Mouse (Mus musculus): ENCODE data around the gene Gtf2ird1. TPM values are rescaled to one million over a fixed set of nuclear protein-coding genes. Genes with fewer than 3 reads are reported as not detected.

The Gtf2ird1 gene
- polyA plus RNA-seq, 1 experiment from 2014 or later = 151 TPM

DNA sequence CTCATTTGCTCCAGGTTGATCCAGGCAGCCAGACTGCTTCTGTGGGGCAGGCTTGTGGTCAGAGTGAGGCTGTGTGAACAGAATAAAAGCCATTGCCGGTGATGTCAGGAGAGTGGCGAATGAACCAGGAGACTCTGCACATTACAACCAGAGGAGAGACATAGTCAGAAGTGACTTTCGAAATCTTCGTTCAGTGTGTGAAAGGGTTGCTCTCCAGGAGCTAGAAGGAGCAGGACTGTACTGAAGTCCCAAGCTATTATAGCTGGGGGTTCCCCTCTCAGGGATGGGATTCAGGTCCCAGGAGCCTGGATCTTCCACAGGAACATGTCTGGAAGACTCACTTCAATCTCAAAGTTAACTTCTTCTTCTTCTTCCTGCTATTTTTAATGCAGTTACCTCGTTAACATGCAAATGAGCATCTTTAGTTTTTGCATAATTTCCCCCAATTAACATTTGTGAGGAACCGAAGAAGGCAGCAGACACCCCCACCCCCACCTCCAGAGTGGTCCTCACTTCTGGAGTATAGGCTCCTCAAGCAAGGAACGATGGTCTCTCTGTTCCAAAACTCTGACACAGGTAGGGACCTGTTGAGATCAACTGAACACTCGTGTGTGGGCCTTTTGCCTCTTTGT is 14.1 kb upstream of the Gtf2ird1 start:
- ATAC-seq (ENCODE audit: insufficient number of reproducible peaks, insufficient read depth, low FRiP score, low TSS enrichment) = no peak
- H3K9ac ChIP-seq = no peak overlapping the region
- H3K4me2 ChIP-seq (replicated peaks) = no peak overlapping the region
- WGBS = 76% methylated on average over 8 of the region's 8 CpGs
- no peak overlapping the region for H3K27ac ChIP-seq
- H3K4me1 ChIP-seq = peaks cover 18% of the 10 kb centered on the region
- H3K36me3 ChIP-seq = no peaks in the 10 kb centered on the region
- no peaks in the 10 kb centered on the region for H3K27me3 ChIP-seq
- H3K4me3 ChIP-seq = no peak overlapping the region
- no peaks in the 10 kb centered on the region for H3K9me3 ChIP-seq

DNA sequence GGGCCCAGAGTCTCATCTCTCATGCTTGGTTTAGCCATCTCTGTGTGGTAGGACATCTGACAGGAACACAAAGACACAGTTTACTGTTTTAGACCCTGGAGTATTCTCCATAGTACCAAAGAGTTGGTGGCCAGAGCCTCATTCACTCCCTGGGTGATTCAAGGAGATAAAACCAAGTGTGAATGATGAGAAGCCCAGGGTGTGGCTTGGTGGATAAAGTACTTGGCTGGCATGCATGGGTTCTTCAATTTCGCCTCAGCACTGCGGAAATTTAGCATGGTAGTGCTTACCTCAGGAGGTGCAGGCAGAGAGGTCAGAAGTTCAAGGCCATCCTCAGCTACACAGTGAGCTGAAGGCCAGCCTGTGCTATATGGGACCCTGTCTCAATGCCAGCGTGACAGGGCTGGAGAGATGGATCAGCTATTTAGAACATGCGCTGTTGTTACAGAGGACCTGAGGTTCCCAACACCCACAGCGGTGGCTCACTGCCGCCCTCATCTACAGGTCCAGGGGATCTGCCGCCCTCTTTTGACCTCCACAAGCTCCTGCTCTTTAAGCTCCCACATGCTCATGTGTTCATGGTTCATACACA is 13.1 kb upstream of the Gtf2ird1 start:
- WGBS = 85% methylated on average over 7 of the region's 7 CpGs
- Histone ChIP-seq H3K4me2 (replicated peaks) (no peak overlapping the region), H3K27me3 (no peaks in the 10 kb centered on the region), H3K36me3 (no peaks in the 10 kb centered on the region), H3K9ac (no peak overlapping the region), H3K9me3 (no peaks in the 10 kb centered on the region), H3K4me3 (no peak overlapping the region), H3K27ac (no peak overlapping the region), H3K4me1 (peaks cover 18% of the 10 kb centered on the region)
- ATAC-seq (ENCODE audit: insufficient number of reproducible peaks, insufficient read depth, low FRiP score, low TSS enrichment) = no peak

DNA sequence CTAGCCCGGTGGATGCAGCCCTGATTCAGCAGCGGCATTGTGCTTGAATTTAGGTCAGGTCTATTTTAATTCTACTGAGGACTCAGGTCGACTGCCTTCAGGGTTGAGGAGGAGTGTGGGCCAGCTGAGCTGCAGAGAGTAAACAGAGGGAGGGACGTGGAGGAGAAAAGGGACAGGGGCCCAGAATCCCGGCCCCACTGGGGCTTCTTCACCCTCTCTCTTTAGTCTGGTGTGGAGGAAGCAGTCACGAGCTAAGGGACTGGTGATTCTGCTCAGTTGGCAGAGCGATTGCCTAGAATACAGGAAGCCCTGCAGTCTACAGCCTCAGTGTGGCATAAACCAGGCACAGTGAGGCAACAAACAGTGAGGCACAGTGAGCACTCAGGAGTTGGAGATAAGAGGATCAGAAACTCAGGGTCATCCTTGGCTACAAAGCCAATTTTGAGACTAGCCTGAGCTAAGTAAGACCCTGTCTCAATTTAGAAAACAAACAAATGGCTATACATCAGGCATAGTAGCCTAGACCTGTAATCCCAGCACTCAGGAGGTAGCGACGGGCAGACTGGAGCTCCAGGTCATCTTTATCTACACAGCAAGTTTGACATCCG is 11.7 kb upstream of the Gtf2ird1 start:
- no peak overlapping the region for H3K27ac ChIP-seq
- no peak for ATAC-seq (ENCODE audit: insufficient number of reproducible peaks, insufficient read depth, low FRiP score, low TSS enrichment)
- WGBS = 65% methylated on average over 10 of the region's 10 CpGs

DNA sequence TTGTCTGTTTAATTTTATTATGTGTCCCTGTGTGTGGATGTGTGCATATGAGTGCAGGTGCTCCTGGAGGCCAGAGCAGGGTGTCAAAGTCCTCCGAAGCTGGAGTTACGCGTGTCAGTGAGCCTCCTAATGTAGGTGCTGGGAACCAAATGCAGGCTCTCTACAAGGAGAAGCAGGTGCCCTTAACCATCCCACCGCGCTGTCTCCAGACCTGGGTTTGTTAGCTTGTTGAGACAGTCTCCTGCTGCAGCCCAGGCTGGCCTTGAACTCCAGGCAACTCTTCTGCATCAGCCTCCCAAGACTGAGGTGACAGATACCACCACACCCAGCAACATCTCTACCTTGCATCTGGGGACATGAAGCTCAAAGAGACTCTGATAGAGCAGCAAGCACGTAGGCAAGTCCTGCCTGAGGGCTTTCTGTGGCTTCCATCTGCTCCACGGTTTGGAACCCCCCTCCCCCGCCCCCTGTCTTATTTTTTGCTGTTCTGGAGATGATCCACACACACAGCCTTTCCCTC is 10.6 kb upstream of the Gtf2ird1 start:
- Histone ChIP-seq H3K9ac (no peak overlapping the region), H3K9me3 (no peaks in the 10 kb centered on the region), H3K27me3 (no peaks in the 10 kb centered on the region), H3K4me1 (peaks cover 18% of the 10 kb centered on the region), H3K27ac (no peak overlapping the region), H3K36me3 (no peaks in the 10 kb centered on the region), H3K4me2 (replicated peaks) (no peak overlapping the region), H3K4me3 (no peak overlapping the region)
- WGBS = 47% methylated on average over 8 of the region's 8 CpGs
- no peak for ATAC-seq (ENCODE audit: insufficient number of reproducible peaks, insufficient read depth, low FRiP score, low TSS enrichment)

More for the DNA sequence above, 11.7 kb upstream of the Gtf2ird1 start:
- H3K4me2 ChIP-seq (replicated peaks) = no peak overlapping the region
- H3K4me3 ChIP-seq = no peak overlapping the region
- peaks cover 18% of the 10 kb centered on the region for H3K4me1 ChIP-seq
- H3K9me3 ChIP-seq = no peaks in the 10 kb centered on the region
- no peak overlapping the region for H3K9ac ChIP-seq
- no peaks in the 10 kb centered on the region for H3K27me3 ChIP-seq
- H3K36me3 ChIP-seq = no peaks in the 10 kb centered on the region

DNA sequence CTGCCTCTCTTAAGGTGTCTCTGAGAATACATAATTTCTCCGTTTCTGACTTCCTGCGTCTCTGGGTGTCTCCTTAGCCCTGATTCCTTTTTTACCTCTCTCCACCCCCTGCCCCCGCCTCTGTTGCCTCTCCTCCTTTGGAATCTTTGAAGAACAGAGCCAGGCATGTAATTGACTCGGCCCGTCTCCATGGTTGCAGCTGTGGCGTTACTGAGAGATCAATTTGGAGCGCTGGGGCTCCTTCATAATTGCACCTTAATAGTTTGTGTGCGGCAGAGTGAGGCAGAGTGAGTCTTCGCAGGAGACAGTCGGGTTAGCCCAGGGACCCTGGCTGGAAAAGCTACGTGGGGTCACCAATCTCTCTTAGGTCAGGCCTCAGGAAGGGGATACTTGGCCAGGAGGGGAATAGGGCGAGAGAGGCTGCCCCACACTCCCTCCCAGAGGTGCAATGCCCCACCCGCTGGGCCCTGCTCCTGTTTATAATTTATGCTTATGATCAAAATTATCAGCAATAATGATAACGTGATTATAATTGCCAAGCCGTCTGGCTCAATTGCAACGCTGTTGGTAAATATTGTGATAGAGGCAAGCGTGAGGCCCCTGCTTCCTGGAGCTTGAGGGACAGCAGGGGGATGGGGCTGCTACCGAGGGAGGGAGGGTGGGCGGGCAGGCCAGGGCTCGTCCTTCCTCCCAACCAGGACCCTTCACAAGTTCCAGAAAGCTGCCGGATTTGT is 9.9 kb upstream of the Gtf2ird1 start:
- Histone ChIP-seq H3K4me2 (replicated peaks) (peak overlapping the region; percentile 26), H3K9ac (no peak overlapping the region), H3K9me3 (no peaks in the 10 kb centered on the region), H3K27ac (peak overlapping the region; percentile 47), H3K4me3 (no peak overlapping the region), H3K27me3 (no peaks in the 10 kb centered on the region), H3K36me3 (no peaks in the 10 kb centered on the region), H3K4me1 (peaks cover 18% of the 10 kb centered on the region)
- ATAC-seq (ENCODE audit: insufficient number of reproducible peaks, insufficient read depth, low FRiP score, low TSS enrichment) = 0 out of 2 replicates have a peak, but pooled peaks have one; percentile 29
- 13% methylated on average over 21 of the region's 21 CpGs for WGBS

DNA sequence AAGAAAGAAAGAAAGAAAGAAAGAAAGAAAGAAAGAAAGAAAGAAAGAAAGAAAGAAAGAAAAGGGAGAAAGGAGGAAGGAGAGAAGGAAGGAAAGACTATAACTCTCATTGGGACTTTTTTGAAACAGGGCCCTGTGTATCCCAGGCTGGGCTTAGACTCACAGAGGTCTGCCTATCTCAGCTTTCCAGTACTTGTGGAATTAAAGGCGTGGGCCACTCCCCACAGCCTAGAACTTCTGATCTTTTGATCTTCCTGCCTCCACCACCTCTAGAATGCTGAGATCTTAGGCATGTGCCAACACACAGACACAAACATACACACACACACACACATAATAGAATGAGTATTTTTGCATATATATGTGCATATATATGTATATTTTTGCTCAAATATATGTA is 8.7 kb upstream of the Gtf2ird1 start:
- WGBS = 94% methylated on average over 1 of the region's 1 CpGs

DNA sequence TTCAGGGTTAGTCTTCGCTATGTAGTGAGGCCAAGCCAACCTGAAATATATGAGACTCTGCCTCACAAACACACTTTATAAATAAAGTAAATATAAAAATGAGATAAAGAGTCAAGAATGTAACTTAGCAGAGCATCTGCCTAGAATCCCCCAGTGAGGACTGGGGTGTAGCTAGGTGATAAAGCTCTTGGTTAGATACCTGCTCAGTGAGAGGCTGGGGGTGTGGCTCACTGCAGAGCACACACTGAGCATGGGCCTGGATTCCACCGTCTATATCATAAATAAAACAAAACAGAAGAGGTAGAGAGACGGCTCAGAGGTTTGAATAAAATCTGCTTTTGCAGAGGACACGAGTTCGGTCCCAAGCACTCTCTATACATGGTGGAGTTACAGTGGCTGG is 7.7 kb upstream of the Gtf2ird1 start:
- Histone ChIP-seq H3K9ac (no peak overlapping the region), H3K4me3 (no peak overlapping the region), H3K9me3 (no peaks in the 10 kb centered on the region), H3K4me2 (replicated peaks) (no peak overlapping the region), H3K4me1 (peaks cover 18% of the 10 kb centered on the region), H3K36me3 (no peaks in the 10 kb centered on the region), H3K27me3 (no peaks in the 10 kb centered on the region), H3K27ac (no peak overlapping the region)
- ATAC-seq (ENCODE audit: insufficient number of reproducible peaks, insufficient read depth, low FRiP score, low TSS enrichment) = no peak
- WGBS = 87% methylated on average over 5 of the region's 5 CpGs

More for the DNA sequence above, 8.7 kb upstream of the Gtf2ird1 start:
- H3K4me3 ChIP-seq = no peak overlapping the region
- H3K9ac ChIP-seq = no peak overlapping the region
- H3K27ac ChIP-seq = no peak overlapping the region
- no peaks in the 10 kb centered on the region for H3K27me3 ChIP-seq
- no peak overlapping the region for H3K4me2 ChIP-seq (replicated peaks)
- H3K9me3 ChIP-seq = no peaks in the 10 kb centered on the region
- ATAC-seq (ENCODE audit: insufficient number of reproducible peaks, insufficient read depth, low FRiP score, low TSS enrichment) = no peak
- H3K36me3 ChIP-seq = no peaks in the 10 kb centered on the region
- H3K4me1 ChIP-seq = peaks cover 18% of the 10 kb centered on the region

DNA sequence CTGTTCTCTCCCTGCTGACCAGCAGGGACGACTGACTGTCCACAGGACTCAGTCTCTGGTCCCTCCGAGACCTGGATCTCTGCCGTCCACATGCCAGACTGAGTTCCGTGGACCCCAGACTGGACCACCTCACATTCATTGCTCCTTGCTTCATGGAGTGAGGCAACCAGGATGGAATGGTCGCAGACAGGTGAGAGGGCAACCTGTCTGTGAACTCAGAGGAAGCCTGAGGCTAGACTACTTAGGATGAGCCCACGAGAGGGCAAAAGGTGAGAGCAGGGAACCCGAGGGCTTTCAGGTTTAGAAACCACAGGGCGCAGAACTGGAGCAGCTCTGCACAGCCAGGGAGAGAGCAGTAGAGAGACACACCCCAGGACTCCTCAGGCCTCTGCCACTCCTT is 6.2 kb upstream of the Gtf2ird1 start:
- peaks cover 15% of the 10 kb centered on the region for H3K4me1 ChIP-seq
- 74% methylated on average over 8 of the region's 8 CpGs for WGBS
- no peak for ATAC-seq (ENCODE audit: insufficient number of reproducible peaks, insufficient read depth, low FRiP score, low TSS enrichment)

DNA sequence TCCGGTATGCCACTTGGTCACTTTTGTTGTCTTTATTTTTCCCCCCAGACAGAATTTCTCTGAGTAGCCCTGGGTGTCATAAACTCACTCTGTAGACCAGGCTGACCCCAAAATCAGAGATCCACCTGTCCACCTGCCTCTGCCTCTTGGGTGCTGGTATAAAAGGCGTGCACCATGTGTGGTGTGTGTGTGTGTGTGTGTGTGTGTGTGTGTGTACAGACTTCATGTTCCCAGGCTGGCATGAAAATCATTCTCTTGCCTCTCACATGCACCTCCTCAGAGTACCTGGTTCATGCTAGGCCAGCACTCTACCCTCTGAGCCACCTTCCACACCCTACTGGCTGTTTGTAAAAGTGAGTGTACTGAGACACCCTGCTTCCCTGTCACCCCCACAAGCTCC is 5.8 kb upstream of the Gtf2ird1 start:
- no peak overlapping the region for H3K4me2 ChIP-seq (replicated peaks)
- H3K27me3 ChIP-seq = no peaks in the 10 kb centered on the region
- peaks cover 13% of the 10 kb centered on the region for H3K4me1 ChIP-seq
- no peak overlapping the region for H3K27ac ChIP-seq
- 91% methylated on average over 2 of the region's 2 CpGs for WGBS
- ATAC-seq (ENCODE audit: insufficient number of reproducible peaks, insufficient read depth, low FRiP score, low TSS enrichment) = no peak
- no peak overlapping the region for H3K4me3 ChIP-seq
- no peak overlapping the region for H3K9ac ChIP-seq
- no peaks in the 10 kb centered on the region for H3K36me3 ChIP-seq
- no peaks in the 10 kb centered on the region for H3K9me3 ChIP-seq

More for the DNA sequence above, 6.2 kb upstream of the Gtf2ird1 start:
- H3K9ac ChIP-seq = no peak overlapping the region
- no peak overlapping the region for H3K4me2 ChIP-seq (replicated peaks)
- no peak overlapping the region for H3K4me3 ChIP-seq
- H3K36me3 ChIP-seq = no peaks in the 10 kb centered on the region
- no peaks in the 10 kb centered on the region for H3K9me3 ChIP-seq
- no peaks in the 10 kb centered on the region for H3K27me3 ChIP-seq
- H3K27ac ChIP-seq = no peak overlapping the region

DNA sequence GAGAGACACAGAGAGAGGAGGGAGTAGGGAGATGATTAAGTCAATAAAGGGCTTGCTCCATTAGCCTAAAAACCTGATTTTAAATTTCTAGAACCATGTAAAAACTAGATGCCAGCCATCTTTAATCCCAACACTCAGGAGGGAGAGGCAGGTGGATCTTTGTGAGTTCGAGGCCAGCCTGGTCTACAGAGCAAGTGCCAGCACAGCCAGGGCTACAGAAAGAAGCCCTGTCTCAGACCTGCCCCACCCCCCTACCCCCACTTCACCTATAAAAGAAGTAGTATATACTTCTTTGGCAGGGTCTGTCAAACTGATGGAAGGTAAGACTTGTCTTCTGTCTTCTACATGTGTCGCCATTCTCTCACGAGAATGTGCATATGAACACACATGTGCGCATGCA is 4.0 kb upstream of the Gtf2ird1 start:
- no peaks in the 10 kb centered on the region for H3K36me3 ChIP-seq

DNA sequence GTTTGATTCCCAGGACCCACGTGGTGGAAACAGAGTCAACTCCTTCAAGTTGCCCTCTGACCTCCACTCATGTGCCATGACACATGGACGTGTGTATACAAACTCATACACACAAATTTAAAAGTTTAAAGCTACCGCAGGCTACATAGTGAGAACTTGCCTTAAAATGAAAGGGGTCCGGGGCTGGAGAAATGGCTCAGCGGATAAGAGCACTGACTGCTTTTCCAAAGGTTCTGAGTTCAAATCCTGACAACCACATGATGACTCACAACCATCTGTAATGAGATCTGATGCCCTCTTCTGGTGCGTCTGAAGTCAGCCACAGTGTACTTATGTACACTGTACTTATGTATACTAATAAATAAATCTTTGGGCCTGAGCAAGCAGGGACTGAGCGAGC is 2.6 kb upstream of the Gtf2ird1 start:
- Histone ChIP-seq H3K9ac (no peak overlapping the region), H3K36me3 (no peaks in the 10 kb centered on the region), H3K4me1 (peaks cover 14% of the 10 kb centered on the region), H3K9me3 (no peaks in the 10 kb centered on the region), H3K4me3 (no peak overlapping the region), H3K27me3 (no peaks in the 10 kb centered on the region), H3K27ac (no peak overlapping the region), H3K4me2 (replicated peaks) (no peak overlapping the region)
- ATAC-seq (ENCODE audit: insufficient number of reproducible peaks, insufficient read depth, low FRiP score, low TSS enrichment) = no peak
- 85% methylated on average over 7 of the region's 7 CpGs for WGBS

More for the DNA sequence above, 4.0 kb upstream of the Gtf2ird1 start:
- no peak overlapping the region for H3K4me2 ChIP-seq (replicated peaks)
- H3K27me3 ChIP-seq = no peaks in the 10 kb centered on the region
- no peak overlapping the region for H3K4me3 ChIP-seq
- no peak overlapping the region for H3K9ac ChIP-seq
- ATAC-seq (ENCODE audit: insufficient number of reproducible peaks, insufficient read depth, low FRiP score, low TSS enrichment) = no peak
- H3K9me3 ChIP-seq = no peaks in the 10 kb centered on the region
- 91% methylated on average over 4 of the region's 4 CpGs for whole genome bisulfite sequencing
- H3K4me1 ChIP-seq = no peaks in the 10 kb centered on the region
- H3K27ac ChIP-seq = no peak overlapping the region

All from embryonic facial prominence, embryonic 12.5 days (tissue).